Mouse (Mus musculus) hindbrain, embryonic 13.5 days (tissue): ENCODE measurements around the gene Lsm3. TPM values are rescaled to one million over a fixed set of nuclear protein-coding genes. Genes with fewer than 3 reads are reported as not detected.

Source experiments
- ATAC-seq: fragments of 200-750 bp; cut with Nextera tagmentation; 2 replicates; pipeline ENCODE4 v1.8.0; 2017; ENCODE audit warnings: moderate TSS enrichment; ENCODE audit not compliant: low FRiP score
- H3K27ac ChIP-seq: fragments of 300-500 bp; sonication (generic); 2 replicates; pipeline ENCODE4 v1.5.1; 2015; ENCODE audit warnings: inconsistent platforms, mild to moderate bottlenecking, moderate library complexity
- H3K27me3 ChIP-seq: fragments of 300-500 bp; sonication (generic); 2 replicates; pipeline ENCODE4 v1.6.1; 2015; ENCODE audit warnings: mild to moderate bottlenecking, inconsistent platforms
- H3K36me3 ChIP-seq: fragments of 300-500 bp; sonication (generic); 2 replicates; pipeline ENCODE4 v1.6.1; 2015; ENCODE audit warnings: mild to moderate bottlenecking, inconsistent platforms
- H3K4me1 ChIP-seq: fragments of 300-500 bp; sonication (generic); replicated peaks from 2 replicates; pipeline ENCODE4 v1.6.1; 2015; ENCODE audit warnings: inconsistent platforms
- H3K4me2 ChIP-seq: fragments of 300-500 bp; sonication (generic); 2 replicates; pipeline ENCODE4 v1.6.1; 2015; ENCODE audit warnings: inconsistent platforms, mild to moderate bottlenecking, moderate library complexity
- H3K4me3 ChIP-seq: fragments of 300-500 bp; sonication (generic); 2 replicates; pipeline ENCODE4 v1.5.1; 2015; ENCODE audit warnings: mild to moderate bottlenecking, inconsistent platforms
- H3K9ac ChIP-seq: fragments of 300-500 bp; sonication (generic); 2 replicates; pipeline ENCODE4 v1.6.1; 2015; ENCODE audit warnings: mild to moderate bottlenecking, inconsistent platforms
- H3K9me3 ChIP-seq: fragments of 300-500 bp; sonication (generic); 2 replicates; pipeline ENCODE4 v1.6.1; 2016; ENCODE audit warnings: inconsistent platforms
- WGBS: fragments of 180-500 bp; shearing (Covaris S2); methylation state at CpG from one replicate; pipeline ENCODE4 v1.1.7; 2015; 5-methylcytosine and 5-hydroxymethylcytosine counted together
- polyA plus RNA-seq: library from polyadenylated mRNA; unstranded; fragments of >200 nt; fragmentation: Nextera tagmentation; extraction: Ambion mirVana; gene quantifications from 2 replicates; pipeline ENCODE4 v1.2.1, GENCODE M21; 2015

Lsm3 gene
- polyA plus RNA-seq, 1 experiment from 2014 or later: 162 TPM

DNA sequence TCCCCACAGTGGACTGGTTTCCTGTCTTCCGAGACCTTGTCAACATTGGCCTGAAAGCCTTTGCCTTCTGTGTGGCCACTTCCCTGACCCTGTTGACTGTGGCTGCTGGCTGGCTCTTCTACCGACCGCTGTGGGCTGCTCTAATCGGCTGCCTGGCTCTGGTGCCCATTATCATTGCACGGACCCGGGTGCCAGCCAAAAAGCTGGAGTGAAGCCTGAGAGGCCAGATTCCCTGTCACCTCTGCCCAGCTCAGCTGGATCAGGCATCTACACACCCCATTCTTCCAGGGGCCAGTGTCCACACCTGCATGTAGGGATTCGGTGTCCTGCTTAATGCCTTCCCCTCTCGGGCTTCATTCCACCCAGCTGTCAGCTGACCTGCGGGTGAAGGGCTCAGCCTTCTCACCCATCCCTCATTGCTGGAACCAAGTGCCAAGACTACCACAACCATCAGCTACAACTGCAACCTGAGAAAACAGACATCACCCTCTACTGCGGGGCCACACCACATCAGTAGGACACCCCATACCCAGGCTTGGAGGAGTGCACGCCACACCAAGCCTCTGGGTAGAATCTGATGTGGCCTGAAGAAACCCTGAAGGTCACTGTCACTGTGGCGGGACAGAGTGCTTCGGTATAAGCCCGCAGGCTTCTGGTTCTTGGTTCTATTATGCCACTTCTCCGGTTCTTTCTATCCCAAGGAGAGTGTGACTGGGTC is 28.8 kb upstream of the Lsm3 start:
- Histone ChIP-seq H3K4me3 (no peak overlapping the region), H3K27ac (no peak overlapping the region), H3K4me2 (no peak overlapping the region), H3K9me3 (no peaks in the 10 kb centered on the region), H3K27me3 (no peaks in the 10 kb centered on the region), H3K36me3 (peaks cover 98% of the 10 kb centered on the region), H3K4me1 (no peaks in the 10 kb centered on the region), H3K9ac (no peak overlapping the region)
- 94% methylated on average over 15 of the region's 15 CpGs for WGBS
- ATAC-seq: no peak

- H3K9ac ChIP-seq: no peak overlapping the region
- peaks cover 98% of the 10 kb centered on the region for H3K36me3 ChIP-seq
- no peak overlapping the region for H3K4me2 ChIP-seq
- no peak overlapping the region for H3K27ac ChIP-seq
- ATAC-seq: no peak
- no peaks in the 10 kb centered on the region for H3K4me1 ChIP-seq
- 89% methylated on average over 9 of the region's 9 CpGs for WGBS
- no peaks in the 10 kb centered on the region for H3K27me3 ChIP-seq
- H3K9me3 ChIP-seq: no peaks in the 10 kb centered on the region
- H3K4me3 ChIP-seq: no peak overlapping the region
Observed at GRCm38 (mm10) chr6:91488496-91489212, 27.1 kb upstream of the Lsm3 start.

DNA sequence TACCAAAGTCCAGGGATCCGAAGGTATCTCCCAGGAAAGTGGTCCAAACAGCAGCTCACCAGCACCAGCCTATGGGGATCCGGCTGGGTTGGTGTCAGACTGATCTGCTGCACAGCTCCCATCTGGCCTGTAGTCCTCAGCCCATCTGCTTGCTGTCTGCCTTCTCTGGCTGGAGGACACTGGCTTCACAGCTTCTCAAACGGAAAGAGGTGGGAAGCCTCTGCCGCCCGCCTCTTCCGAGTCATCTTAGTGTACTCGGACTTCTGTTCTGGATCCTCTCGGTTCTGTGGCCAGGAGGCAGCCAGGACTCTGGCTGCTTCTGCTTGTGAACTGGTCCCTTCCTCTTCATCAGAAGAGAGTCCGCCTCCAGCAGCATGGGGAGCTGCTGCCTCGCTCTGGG is 25.9 kb upstream of the Lsm3 start:
- Histone ChIP-seq H3K4me2 (no peak overlapping the region), H3K9me3 (no peaks in the 10 kb centered on the region), H3K4me1 (no peaks in the 10 kb centered on the region), H3K27me3 (no peaks in the 10 kb centered on the region), H3K4me3 (no peak overlapping the region), H3K27ac (no peak overlapping the region), H3K36me3 (peaks cover 94% of the 10 kb centered on the region), H3K9ac (no peak overlapping the region)
- 86% methylated on average over 10 of the region's 10 CpGs for WGBS
- no peak for ATAC-seq

DNA sequence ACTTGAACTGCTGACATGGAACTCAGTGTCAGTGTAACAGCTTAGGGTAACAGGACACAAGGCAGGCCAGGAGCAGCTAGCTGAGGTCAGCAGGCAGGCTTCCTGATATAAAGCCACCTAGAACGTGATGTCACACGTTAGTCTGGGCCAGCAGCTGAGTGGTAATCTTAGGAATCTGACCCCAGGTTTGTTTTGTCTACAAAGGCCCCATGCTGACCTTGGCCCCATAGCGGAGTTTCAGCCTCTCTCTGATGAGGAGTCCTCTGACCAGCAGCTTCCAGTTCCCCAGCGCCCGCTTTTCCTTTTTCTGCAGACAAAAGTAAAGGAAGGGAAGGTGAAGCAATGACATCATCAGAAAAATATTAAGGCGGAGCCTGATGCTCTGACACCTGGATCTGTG is 24.7 kb upstream of the Lsm3 start:
- no peak for ATAC-seq
- H3K36me3 ChIP-seq: peaks cover 94% of the 10 kb centered on the region

DNA sequence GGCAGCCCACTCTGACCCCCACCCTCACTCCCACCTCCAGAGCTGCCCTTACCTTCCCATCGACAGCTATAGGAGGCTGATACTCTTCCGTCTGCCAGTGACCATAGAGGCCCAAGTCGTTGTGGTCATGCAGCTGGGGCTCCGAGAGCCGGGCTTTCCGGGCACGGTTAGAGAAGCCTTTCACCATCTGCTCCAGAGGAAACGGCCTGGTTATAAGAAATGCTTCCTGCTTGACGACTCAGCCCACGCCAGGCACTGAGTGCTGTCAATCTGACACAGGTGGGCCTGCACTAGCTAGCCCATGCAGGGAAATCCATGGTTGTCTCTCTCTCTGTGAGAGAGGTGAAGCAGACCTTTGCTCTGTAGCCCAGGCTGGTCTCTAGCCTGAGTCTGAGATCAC is 22.7 kb upstream of the Lsm3 start:
- Histone ChIP-seq H3K27me3 (no peaks in the 10 kb centered on the region), H3K9me3 (no peaks in the 10 kb centered on the region), H3K27ac (no peak overlapping the region), H3K4me3 (no peak overlapping the region), H3K36me3 (peaks cover 94% of the 10 kb centered on the region), H3K4me1 (no peaks in the 10 kb centered on the region), H3K4me2 (no peak overlapping the region), H3K9ac (no peak overlapping the region)
- 90% methylated on average over 10 of the region's 10 CpGs for WGBS
- no peak for ATAC-seq

More for the DNA sequence above, 24.7 kb upstream of the Lsm3 start:
- Histone ChIP-seq H3K4me3 (no peak overlapping the region), H3K9me3 (no peaks in the 10 kb centered on the region), H3K4me1 (no peaks in the 10 kb centered on the region), H3K27ac (no peak overlapping the region), H3K4me2 (no peak overlapping the region), H3K9ac (no peak overlapping the region), H3K27me3 (no peaks in the 10 kb centered on the region)
- 77% methylated on average over 6 of the region's 6 CpGs for WGBS

- ATAC-seq: no peak
- Histone ChIP-seq H3K27ac (no peak overlapping the region), H3K27me3 (no peaks in the 10 kb centered on the region), H3K36me3 (peaks cover 96% of the 10 kb centered on the region), H3K4me1 (no peaks in the 10 kb centered on the region), H3K4me3 (no peak overlapping the region), H3K4me2 (no peak overlapping the region), H3K9me3 (no peaks in the 10 kb centered on the region), H3K9ac (no peak overlapping the region)
- WGBS: 85% methylated on average over 8 of the region's 8 CpGs
Observed at GRCm38 (mm10) chr6:91494526-91494925, 21.2 kb upstream of the Lsm3 start.

- Histone ChIP-seq H3K27me3 (no peaks in the 10 kb centered on the region), H3K4me3 (no peak overlapping the region), H3K36me3 (peaks cover 99% of the 10 kb centered on the region), H3K9me3 (no peaks in the 10 kb centered on the region), H3K27ac (no peak overlapping the region), H3K9ac (no peak overlapping the region), H3K4me1 (no peaks in the 10 kb centered on the region), H3K4me2 (no peak overlapping the region)
- ATAC-seq: no peak
- 90% methylated on average over 1 of the region's 1 CpGs for WGBS
Observed at GRCm38 (mm10) chr6:91503302-91503701, 12.4 kb upstream of the Lsm3 start.

DNA sequence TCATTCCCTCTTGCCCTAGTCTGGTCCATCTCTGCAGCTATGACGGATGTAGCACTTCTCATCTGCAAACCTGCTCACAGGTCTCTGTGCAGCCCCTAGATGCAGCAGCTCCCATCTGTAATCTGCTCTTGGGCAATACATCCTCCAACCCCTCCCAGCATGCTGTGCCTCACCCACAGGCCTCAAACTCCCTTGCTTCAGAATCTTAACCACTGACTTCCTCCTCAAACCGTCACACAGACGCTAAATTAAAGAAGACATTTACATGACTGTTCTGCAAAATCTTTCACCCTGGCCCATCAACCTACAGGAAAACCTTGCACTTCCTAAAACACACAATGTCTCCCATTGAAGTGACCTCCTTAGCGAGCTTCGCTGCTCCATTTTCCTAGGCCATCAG is 9.7 kb upstream of the Lsm3 start:
- WGBS: 93% methylated on average over 5 of the region's 5 CpGs
- H3K27me3 ChIP-seq: no peaks in the 10 kb centered on the region
- H3K4me2 ChIP-seq: no peak overlapping the region
- H3K4me1 ChIP-seq: no peaks in the 10 kb centered on the region
- ATAC-seq: no peak
- no peaks in the 10 kb centered on the region for H3K9me3 ChIP-seq
- H3K9ac ChIP-seq: no peak overlapping the region
- peaks cover 86% of the 10 kb centered on the region for H3K36me3 ChIP-seq
- H3K27ac ChIP-seq: no peak overlapping the region
- no peak overlapping the region for H3K4me3 ChIP-seq

GRCm38 (mm10) chr6:91508041-91508440 is 7.7 kb upstream of the Lsm3 start:
- H3K9me3 ChIP-seq: no peaks in the 10 kb centered on the region
- no peaks in the 10 kb centered on the region for H3K27me3 ChIP-seq

DNA sequence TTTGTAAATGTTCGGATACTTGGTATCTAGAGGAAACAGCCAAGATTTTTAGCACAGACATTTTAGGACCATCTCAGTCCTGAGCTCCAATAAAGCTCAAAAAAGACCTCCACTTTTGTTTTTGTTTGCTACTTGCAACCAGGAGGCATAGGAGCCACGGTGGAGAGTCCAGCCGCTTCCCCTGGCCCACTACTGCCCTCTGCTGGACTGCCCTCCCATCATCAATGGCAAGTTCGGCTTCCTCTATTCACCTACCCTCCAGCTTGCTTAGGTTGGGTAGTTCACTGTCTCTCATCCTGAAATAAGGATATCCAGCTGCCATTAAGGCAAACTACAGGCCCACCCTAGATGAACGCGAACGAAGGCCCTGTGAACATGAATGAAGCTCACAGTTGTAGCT is 6.4 kb upstream of the Lsm3 start:
- ATAC-seq: no peak
- H3K9me3 ChIP-seq: no peaks in the 10 kb centered on the region
- H3K27ac ChIP-seq: no peak overlapping the region
- WGBS: 45% methylated on average over 7 of the region's 7 CpGs
- peaks cover 8% of the 10 kb centered on the region for H3K4me1 ChIP-seq
- H3K4me2 ChIP-seq: no peak overlapping the region
- no peak overlapping the region for H3K4me3 ChIP-seq
- H3K36me3 ChIP-seq: peaks cover 56% of the 10 kb centered on the region
- H3K9ac ChIP-seq: no peak overlapping the region
- H3K27me3 ChIP-seq: no peaks in the 10 kb centered on the region

More at GRCm38 (mm10) chr6:91508041-91508440, 7.7 kb upstream of the Lsm3 start:
- H3K4me1 ChIP-seq: no peaks in the 10 kb centered on the region
- ATAC-seq: no peak
- no peak overlapping the region for H3K4me2 ChIP-seq
- H3K9ac ChIP-seq: no peak overlapping the region
- H3K36me3 ChIP-seq: peaks cover 68% of the 10 kb centered on the region
- H3K4me3 ChIP-seq: no peak overlapping the region
- WGBS: 92% methylated on average over 3 of the region's 3 CpGs
- no peak overlapping the region for H3K27ac ChIP-seq

GRCm38 (mm10) chr6:91510211-91510610 is 5.5 kb upstream of the Lsm3 start:
- 87% methylated on average over 10 of the region's 10 CpGs for WGBS
- H3K4me1 ChIP-seq: peaks cover 17% of the 10 kb centered on the region
- H3K9me3 ChIP-seq: no peaks in the 10 kb centered on the region
- H3K9ac ChIP-seq: no peak overlapping the region
- ATAC-seq: no peak
- no peaks in the 10 kb centered on the region for H3K27me3 ChIP-seq
- H3K27ac ChIP-seq: no peak overlapping the region
- no peak overlapping the region for H3K4me3 ChIP-seq
- peaks cover 47% of the 10 kb centered on the region for H3K36me3 ChIP-seq
- H3K4me2 ChIP-seq: no peak overlapping the region

- peak overlapping the region; percentile 74 for H3K4me2 ChIP-seq
- no peaks in the 10 kb centered on the region for H3K9me3 ChIP-seq
- H3K9ac ChIP-seq: peak overlapping the region; percentile 82; the same call in 1 of the 2 replicates
- H3K4me1 ChIP-seq: peaks cover 30% of the 10 kb centered on the region
- peaks cover 24% of the 10 kb centered on the region for H3K36me3 ChIP-seq
- H3K27ac ChIP-seq: no peak overlapping the region
- H3K4me3 ChIP-seq: 0 out of 2 replicates have a peak overlapping the region, but pooled peaks have one; percentile 80
- H3K27me3 ChIP-seq: no peaks in the 10 kb centered on the region
- ATAC-seq: no peak
Observed at GRCm38 (mm10) chr6:91514135-91514534, 1.6 kb upstream of the Lsm3 start.
